Mouse (Mus musculus): Measurements from ENCODE around the gene Rnf121. TPM values are rescaled to one million over a fixed set of nuclear protein-coding genes. Genes with fewer than 3 reads are reported as not detected.

Gene Rnf121
- total RNA-seq (2023; ENCODE audit: inconsistent age) = 27.1 to 41.5 TPM (median 37.2 TPM) in 4 replicates

GRCm38 (mm10) chr7:102065046-102065891 lies at the start of gene Rnf121, which contains the start of the genes Xndc1 and Xntrpc:
Gene Rnf121 (minus strand): TSS chr7:102065469.
Gene Xndc1 (plus strand): TSS chr7:102065511.
Gene Xntrpc (plus strand): TSS chr7:102065713.

GRCm38 (mm10) chr7:102109171-102109570 lies 43.9 kb upstream of the Rnf121 start, which contains the start of gene Art5:
Gene Art5 (minus strand): TSS chr7:102109489.

GRCm38 (mm10) chr7:102101487-102101886 lies 36.2 kb upstream of the Rnf121 start, which contains the start of gene Art1:
Gene Art1 (plus strand): TSS chr7:102101743.

GRCm38 (mm10) chr7:102082816-102083215 lies 17.5 kb upstream of the Rnf121 start, which contains the start of gene Trpc2:
Gene Trpc2 (plus strand): TSS chr7:102083116.

GRCm38 (mm10) chr7:102018590-102018989 lies 46.7 kb downstream of the Rnf121 start, which contains the start of gene Il18bp:
Gene Il18bp (minus strand): TSS chr7:102018690.

Other genes with a start within 250 kb of the Rnf121 start
- not detected in 4 replicates for gene Phox2a, start 247.2 kb downstream of the Rnf121 start, total RNA-seq (2023; ENCODE audit: inconsistent age)
- gene Inppl1, start 227.2 kb downstream of the Rnf121 start, total RNA-seq (2023; ENCODE audit: inconsistent age) = 35.7 to 41.5 TPM (median 37.6 TPM) in 4 replicates
- gene Folr2, start 208.3 kb downstream of the Rnf121 start, total RNA-seq (2023; ENCODE audit: inconsistent age) = 0.61 to 1.6 TPM (median 1.4 TPM) in 3 of 4 replicates, not detected in the other
- 98.9 to 114 TPM (median 99.9 TPM) in 4 replicates for gene Anapc15, start 201.8 kb downstream of the Rnf121 start, total RNA-seq (2023; ENCODE audit: inconsistent age)
- gene Folr1, start 194.7 kb downstream of the Rnf121 start, total RNA-seq (2023; ENCODE audit: inconsistent age) = not detected in 4 replicates
- 71.2 to 83.9 TPM (median 79.4 TPM) in 4 replicates for gene Lamtor1, start 159.6 kb downstream of the Rnf121 start, total RNA-seq (2023; ENCODE audit: inconsistent age)
- gene Tomt, start 159.1 kb downstream of the Rnf121 start, total RNA-seq (2023; ENCODE audit: inconsistent age) = 0.18 to 0.19 TPM in 2 of 4 replicates, not detected in the others
- gene Lrrc51, start 131.6 kb downstream of the Rnf121 start, total RNA-seq (2023; ENCODE audit: inconsistent age) = 0.58 to 1.6 TPM (median 1.3 TPM) in 3 of 4 replicates, not detected in the other
- 264 to 277 TPM (median 271 TPM) in 4 replicates for gene Numa1, start 131.4 kb downstream of the Rnf121 start, total RNA-seq (2023; ENCODE audit: inconsistent age)
- gene Il18bp, start 46.8 kb downstream of the Rnf121 start, total RNA-seq (2023; ENCODE audit: inconsistent age) = 8.2 to 11.7 TPM (median 9.8 TPM) in 4 replicates
- gene Xndc1, start within 50 bp of the Rnf121 start, total RNA-seq (2023; ENCODE audit: inconsistent age) = 43.5 to 52.2 TPM (median 48.8 TPM) in 4 replicates
- 5.4 to 7.0 TPM (median 5.8 TPM) in 4 replicates for gene Xntrpc, start 244 bp upstream of the Rnf121 start, total RNA-seq (2023; ENCODE audit: inconsistent age)
- 2.7 to 4.2 TPM (median 3.4 TPM) in 4 replicates for gene Trpc2, start 17.6 kb upstream of the Rnf121 start, total RNA-seq (2023; ENCODE audit: inconsistent age)
- not detected in 4 replicates for gene Art1, start 36.3 kb upstream of the Rnf121 start, total RNA-seq (2023; ENCODE audit: inconsistent age)
- gene Art5, start 44.0 kb upstream of the Rnf121 start, total RNA-seq (2023; ENCODE audit: inconsistent age) = 3.7 to 5.7 TPM (median 4.3 TPM) in 4 replicates
- gene Chrna10, start 51.4 kb upstream of the Rnf121 start, total RNA-seq (2023; ENCODE audit: inconsistent age) = not detected in 4 replicates
- gene Nup98, start 144.7 kb upstream of the Rnf121 start, total RNA-seq (2023; ENCODE audit: inconsistent age) = 104 to 126 TPM (median 116 TPM) in 4 replicates
- 56.2 to 72.1 TPM (median 56.9 TPM) in 4 replicates for gene Pgap2, start 144.7 kb upstream of the Rnf121 start, total RNA-seq (2023; ENCODE audit: inconsistent age)
- gene Rhog, start 190.6 kb upstream of the Rnf121 start, total RNA-seq (2023; ENCODE audit: inconsistent age) = 138 to 149 TPM (median 144 TPM) in 4 replicates
- gene Stim1, start 202.3 kb upstream of the Rnf121 start, total RNA-seq (2023; ENCODE audit: inconsistent age) = 71.0 to 85.1 TPM (median 76.3 TPM) in 4 replicates